Mouse (Mus musculus): ENCODE measurements at regions not wholly inside any gene's neighbourhood (a gene's known extent, or its start where the extent isn't known, plus 50 kb on each side); places are given as distances from the start of the nearest gene placed in this dataset.
A peak's percentile ranks its signal among the peaks of the same experiment; 100 is the strongest.

DNA sequence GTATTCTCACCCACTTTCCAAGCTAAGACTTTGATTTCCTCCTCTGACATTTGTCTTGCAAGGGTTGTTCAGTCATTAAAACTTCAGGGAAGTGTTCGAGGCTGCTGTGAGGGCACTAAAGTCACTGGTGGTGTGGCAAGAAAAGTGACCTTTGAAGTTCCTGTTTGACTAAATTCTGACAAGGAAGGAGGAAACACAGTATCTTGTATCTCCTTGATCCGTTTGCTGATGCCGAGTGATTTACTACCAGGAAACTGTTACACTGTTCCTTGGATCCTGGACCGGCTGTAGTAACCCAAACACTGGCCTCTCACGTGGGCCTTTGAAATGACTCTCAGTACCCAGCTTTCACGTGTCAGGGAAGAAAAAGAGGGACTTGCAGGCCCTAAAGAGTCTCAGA, 53.5 kb upstream of the Ralgapa2 start:
- no peak for DNase-seq (ENCODE audit: low spot score)

DNA sequence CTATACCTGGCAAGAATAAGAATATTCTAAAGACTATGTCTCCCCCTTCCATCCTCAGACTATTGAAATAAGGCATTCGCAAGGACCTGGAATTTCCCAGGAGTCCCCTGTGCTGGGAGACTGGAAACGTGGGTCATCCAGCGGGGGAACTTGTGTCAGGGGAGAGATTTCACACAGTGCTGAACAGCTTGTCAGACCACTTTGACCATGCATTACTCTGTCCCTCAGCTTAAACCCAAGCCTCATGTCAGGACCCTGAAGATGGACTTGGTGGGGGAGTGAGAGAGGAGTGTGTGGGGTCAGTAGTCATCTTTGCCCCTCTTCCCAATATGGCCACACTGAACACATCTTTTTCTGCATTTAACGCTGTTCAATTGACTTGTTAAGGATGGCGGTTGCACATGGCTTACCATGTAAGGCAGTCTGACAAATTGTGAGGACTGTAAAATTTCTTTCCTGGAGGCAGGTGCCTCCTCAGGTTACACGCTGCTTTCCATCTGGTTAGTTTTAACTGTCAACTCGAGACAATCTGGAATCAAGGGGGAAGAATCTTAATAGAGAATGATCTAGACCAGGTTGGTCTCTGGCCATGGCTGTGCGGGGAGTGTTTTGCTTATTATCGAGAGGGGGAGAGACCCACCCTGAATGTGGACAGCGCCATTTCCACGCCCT, 56.2 kb upstream of the Ralgapa2 start:
- no peak for DNase-seq (ENCODE audit: low spot score)

DNA sequence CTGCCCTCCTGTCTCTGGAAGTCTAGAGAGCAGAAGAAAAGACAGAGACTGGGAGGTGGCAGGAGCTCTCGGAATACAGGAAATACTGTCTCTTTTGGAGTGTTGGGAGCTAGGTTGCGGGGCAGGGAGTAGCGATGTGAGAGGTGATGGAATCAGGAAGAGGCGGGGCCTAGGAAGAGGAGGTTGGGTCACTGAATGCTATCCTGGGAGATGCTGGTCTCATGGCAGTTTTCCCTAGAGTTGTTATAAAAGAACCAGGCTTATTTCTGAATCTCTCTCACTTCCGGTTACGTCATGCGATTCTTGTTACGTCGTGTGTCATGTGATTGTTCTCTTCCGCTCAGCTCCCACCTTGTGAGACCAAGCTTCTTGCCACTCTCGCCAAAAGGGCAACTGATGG, 58.9 kb upstream of the Ralgapa2 start:
- no peak for DNase-seq (ENCODE audit: low spot score)

DNA sequence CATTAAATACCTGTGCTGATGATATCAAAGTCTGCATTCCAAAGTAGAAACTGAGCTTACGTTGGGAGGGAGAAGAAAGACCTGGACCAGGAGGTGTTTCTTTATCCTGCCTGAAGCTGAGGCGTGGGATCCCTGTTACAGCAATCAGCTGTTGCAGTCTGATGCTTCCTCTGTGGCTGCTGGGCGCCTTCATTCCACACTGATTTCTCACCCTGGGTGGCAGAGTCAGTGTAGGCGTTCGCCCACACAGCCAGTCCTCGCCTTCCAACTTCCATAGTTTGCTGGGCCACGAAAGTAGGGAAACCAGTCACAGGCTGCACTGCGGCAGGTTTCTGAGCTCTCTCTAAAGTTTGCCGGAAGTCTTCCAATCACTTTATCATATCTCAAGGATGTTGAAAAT, 59.7 kb upstream of the Ralgapa2 start:
- DNase-seq (ENCODE audit: low spot score), result no peak

DNA sequence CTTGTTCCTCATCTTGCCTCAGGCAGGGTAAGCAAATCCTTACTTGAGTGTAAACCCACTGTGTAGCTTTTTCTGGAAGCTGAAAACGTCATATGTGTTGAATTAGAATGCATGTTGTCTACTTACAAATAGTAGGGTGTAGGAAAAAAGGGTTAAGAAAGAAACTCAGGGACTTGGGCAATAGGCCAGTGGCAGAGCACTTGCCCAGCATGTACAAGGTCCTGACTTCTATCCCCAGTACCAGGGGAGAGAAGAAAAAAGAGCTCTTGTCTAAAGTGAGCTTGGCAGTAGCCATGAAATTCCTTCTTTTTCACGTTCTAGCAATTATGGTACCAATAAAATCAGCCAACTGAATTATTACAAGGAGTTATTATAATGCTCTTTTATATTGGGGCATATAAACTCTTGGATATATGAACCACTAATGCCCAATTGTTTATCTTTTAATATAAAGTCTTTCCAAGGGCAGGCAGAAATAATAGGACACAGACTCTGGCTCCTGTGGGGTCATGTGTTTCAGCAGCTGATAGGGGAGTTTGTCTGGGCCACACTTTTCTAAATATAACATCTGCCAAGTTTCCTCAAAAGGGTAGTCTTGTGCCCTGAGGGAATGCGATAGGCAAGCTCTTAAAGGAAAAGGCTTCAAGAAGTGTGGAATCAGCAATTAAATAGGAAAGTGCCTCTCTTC, 63.6 kb upstream of the Ralgapa2 start:
- DNase-seq (ENCODE audit: low spot score), result no peak

DNA sequence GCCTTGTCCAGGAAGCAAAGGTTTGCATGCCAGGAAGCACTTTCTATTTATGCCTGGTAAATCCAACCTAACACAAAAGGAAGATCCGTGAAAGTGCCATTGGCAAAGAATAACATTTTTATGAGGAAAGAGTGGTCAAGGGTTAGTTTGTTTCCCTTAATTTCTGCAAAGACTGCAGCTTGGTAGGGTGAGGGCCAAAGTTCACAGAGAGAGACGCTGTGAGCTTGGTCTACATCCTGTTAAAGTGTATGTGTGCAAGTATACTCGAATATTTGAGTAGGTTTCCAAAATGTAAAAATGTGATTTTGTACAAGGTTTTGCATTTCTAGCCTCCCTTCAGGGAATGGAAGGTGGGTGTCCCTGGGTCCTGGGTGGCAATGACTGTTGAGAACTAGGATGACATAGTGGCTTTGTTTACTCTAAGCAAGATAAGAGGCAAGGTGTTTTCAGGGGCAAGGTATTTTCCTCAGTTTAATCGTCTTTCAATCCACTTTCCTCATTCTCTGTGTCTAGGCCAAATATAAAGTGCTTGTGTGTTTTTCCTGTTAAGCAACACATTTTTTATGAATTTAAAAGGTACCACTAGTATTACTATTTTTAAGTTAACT, 64.3 kb upstream of the Ralgapa2 start:
- no peak for DNase-seq (ENCODE audit: low spot score)

DNA sequence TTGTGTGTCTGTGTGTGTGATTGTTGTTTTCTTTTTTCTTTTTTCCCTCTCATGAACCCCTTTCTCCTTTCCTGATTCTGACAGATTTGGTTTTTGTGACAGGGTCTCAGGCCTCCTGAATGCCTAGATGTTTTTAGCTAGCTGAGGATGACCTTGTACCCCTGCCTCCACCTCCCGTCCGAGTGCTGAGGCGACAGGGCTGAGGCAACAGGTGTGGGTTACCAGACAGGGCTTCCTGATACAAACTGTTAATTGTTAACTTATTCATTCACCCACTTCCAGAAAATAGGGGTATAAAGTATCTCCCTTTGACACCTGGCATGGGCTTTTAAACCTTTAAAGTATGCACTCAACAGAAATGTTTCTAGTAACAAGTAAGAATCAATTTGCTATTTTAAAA, 65.0 kb upstream of the Ralgapa2 start:
- DNase-seq (ENCODE audit: low spot score), result no peak

DNA sequence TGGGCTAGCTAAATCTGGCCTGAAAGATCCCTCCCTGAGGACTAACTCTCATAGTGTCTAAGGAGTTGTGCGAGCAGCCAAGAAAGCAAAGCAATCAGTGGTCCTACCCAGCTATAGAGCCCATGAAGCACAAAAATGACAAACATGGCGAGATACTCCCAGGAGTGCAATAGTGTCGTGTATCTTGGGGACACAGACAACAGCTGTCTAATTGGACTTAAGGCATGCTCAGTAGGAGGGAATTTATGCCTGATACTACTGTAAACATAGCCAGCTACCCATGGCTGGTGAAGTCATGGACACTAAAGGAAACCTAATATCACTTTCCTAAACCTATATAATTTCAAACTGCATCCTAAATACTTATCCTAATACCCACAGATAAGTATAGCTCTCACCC, 69.1 kb upstream of the Ralgapa2 start:
- DNase-seq (ENCODE audit: low spot score), result no peak

DNA sequence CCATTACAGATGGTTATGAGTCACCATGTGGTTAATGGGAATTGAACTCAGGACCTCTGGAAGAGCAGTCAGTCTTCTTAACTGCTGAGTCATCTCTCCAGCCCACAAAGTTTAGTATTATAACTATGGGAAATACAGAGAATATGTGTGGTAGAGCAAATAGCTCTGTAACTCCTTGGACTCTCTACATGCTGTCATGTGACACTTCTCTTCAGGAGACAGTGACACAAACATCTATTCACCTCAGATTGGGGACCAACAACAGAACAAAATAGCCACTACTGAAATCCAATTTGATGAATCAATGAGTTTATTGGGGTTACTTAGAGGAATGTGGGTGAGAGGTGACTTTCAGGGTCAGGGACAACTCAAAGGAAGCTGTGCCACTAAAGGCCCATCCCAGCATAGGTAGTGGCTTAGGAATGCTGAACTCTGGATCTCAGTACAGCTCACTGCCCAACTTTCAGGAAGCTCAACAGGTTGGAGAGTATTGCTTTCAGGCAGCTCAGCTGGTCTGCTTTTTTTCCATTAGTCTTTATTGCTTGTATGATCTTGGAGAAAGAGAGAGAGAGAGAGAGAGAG, 71.8 kb upstream of the Ralgapa2 start:
- no peak for DNase-seq (ENCODE audit: low spot score)

DNA sequence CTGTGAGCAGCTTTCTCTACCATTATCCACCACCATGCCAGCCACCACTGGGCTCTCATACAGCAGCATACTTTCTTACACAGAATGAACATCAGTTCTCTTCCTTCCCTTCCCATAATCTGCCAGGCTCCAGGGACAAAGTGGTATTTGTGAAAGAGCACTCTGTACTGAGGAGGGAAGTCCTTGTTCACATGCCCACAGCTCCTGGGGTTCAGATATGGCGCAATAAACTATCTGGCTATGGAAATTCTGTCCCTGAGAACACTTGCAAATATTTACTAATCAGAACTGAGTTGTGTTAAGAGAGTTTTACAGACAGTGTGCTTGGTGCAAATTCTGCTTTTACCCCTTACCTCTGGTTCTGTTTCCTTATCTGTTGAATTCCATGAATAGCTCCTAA, 74.2 kb upstream of the Ralgapa2 start:
- DNase-seq (ENCODE audit: low spot score), result no peak

DNA sequence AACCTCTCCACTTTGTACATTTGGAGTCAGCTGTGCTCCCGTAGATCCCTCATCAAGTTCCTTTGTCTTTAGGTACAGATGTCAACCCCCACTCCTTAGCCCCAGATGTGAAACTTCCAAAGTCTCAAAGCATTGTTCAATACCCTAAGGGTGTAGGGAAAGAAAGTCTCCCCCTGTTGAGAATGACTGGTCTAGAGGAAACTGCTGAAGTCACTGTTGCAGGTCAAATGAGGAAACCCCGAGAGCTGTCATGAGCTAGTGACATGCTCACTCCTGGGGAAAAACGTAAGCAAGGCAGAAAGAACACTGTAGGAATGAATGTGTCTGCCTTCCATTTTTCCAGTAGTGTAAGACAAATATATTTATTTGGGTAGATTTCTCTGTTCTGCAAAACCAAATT, 74.8 kb upstream of the Ralgapa2 start:
- no peak for DNase-seq (ENCODE audit: low spot score)

DNA sequence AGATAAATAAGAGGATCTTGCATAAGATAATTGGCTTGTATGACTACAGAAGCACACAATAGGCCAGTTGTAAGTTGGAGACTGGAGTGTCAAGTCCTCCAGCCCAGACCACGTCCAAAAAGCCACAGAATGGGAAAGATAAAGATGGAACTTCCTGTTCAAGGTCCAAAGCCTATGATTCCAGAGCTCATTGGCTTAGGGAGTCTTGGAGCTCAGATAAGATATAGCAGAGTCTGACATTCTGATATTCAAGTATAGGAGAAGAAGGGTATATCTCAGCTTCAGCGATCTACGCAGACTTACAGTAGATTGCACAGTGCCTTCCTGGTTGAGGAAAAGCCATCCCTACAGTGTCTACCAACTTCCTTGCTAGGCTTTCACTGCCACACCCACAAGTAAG, 77.7 kb upstream of the Ralgapa2 start:
- DNase-seq (ENCODE audit: low spot score), result no peak

DNA sequence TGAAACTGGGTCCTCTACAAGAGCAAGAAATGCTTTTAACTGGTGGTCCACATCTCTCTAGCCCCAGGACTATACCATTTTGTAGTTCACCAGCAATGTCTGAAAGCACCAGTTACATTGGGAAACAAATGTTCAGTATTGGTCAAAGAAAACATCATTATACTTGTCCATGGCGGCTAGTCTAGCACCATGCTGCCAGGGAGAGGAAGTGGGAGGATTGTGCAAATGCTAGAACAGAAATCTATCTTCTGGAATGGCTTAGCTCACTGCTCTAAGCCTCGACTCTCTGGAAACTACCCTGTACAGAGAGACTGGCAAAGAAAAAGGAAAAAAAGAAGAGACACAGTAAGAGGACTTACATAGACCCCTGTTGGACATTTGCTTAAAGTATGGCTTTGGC, 81.1 kb upstream of the Ralgapa2 start:
- no peak for DNase-seq (ENCODE audit: low spot score)

DNA sequence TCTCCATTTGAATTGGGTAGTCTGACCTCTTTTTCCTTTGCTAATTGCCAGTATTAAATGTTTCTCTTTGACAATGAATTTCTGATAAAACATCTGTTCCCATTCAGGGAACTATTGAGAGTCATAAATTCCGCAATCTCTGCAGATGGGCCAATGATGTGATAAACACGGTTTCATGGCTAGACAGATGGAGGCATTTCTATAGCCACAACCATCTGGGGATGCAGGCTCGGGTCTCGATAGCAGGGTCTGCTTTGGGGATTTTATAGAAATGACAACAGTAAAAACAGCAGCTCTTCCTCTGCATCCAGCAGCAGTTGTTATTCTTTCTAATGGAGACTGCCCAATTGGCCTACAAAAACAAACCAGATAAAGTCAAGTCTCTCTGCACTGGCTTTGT, 82.1 kb upstream of the Ralgapa2 start:
- DNase-seq (ENCODE audit: low spot score), result no peak

DNA sequence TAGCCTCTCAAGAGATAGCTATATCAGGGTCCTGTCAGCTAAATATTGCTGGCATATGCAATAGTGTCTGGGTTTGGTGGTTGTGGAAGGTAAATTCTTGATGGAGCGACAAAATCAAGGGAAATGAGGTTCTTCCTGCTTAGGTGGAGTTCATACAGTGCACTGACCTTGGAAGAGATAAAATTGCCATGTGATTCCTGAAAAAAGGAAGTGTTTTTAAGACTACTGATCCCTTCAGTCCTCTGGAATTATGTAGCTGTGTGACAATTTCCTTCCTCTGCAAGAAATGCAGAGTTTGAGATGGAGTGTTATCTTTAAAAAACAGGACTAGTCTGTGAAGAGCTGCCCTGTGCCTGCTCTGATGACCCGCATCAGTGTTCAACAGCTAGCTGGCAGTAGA, 83.5 kb upstream of the Ralgapa2 start:
- DNase-seq (ENCODE audit: low spot score), result no peak

DNA sequence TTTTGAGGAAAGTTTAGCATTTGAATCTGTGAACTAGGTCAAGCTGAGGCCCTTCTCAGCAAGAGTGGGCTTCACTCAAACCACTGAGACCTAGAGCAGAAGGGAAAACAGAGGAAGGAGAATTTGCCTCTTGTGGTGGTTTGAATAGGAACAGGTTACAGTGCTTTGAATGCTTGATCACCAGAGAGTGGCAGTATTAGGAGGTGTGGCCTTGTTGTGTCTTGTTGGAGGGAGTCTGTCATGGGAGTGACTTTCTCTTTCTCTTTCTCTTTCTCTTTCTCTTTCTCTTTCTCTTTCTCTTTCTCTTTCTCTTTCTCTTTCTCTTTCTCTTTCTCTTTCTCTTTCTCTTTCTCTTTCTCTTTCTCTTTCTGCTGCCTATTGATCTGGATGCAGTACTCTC, 94.0 kb upstream of the Ralgapa2 start:
- DNase-seq (ENCODE audit: low spot score), result no peak

DNA sequence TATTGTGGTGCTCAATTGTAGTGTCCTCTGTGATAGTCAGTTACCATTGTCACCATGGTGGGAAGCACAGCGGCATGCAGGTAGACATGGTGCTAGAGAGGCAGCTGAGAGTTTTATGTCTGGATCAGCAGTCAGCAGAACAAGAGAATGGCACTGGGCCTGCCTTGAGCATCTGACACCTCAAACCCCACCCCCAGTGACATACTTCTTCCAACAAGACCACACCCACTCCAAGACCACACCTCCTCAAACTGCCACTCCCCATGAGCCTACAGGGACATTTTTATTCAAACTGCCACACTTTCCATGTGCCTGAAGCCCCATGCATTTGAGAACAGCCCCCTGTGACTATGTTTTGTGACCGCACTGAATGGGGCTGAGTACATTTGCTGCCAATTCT, 98.8 kb upstream of the Ralgapa2 start:
- DNase-seq (ENCODE audit: low spot score), result no peak

DNA sequence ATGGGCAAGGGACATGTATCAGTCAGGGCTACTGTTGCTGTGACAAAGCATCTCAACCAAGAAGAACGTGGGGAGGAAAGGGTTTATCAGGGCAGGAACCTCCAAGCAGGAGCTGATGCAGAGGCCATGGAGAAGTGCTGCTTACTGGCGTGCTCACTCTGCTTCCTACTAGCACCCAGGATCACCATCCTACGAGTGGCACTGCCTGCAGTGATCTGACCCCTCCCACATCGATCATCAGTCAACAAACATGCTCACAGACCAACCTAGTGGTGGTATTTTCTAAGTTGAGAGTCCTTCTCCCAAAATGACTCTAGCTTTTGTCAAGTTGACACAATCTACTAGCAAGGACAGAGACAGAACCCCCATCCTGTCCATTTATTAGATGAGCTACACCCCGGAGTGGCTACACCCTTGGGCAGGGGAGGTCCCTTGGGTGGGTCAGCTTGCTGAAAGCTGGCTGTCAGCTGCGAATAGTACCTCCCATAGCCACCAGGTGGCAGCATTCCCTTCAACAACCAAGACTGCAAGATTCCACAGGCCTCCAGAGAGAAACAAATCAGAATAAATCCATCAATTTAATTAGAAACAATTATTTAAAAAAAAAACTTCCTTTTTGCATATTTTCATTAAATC, 99.9 kb upstream of the Ralgapa2 start:
- DNase-seq (ENCODE audit: low spot score), result peak; percentile 83

DNA sequence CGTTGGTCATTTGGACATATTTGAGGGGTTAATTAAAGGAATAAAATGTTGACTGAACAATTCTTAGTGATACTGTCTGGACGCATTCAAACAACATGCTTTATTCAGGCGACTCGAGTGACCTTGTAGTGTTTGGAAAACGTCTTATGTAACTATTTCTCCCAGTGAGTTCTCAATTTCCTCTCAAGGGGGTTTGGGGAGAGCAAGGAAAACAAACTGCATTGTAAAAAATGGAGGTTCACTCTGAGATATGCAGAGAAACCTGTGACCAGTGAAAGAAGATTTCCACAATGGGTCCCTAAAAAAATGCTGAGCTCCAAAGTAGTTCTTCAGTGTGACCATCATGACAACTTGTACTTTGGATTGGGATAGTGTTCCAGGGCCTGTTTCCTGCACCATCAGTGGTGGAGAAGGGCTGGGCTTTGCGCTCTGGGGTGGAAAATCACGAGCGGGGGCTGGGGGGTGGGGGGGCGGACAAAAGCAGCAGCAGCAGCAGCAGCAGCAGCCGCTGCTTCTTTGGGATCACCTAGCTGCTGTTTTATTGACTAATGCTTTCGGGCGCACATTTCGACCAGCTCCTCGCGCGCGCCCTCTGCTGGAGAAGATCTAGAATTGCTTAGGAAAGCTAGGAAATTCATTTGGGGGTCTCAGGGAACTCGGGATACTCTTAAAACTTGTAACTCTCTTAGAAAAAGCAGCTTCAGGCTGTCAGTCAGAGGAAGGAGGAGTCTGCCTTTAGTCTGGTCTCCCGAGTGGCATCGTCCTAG, 100.6 kb upstream of the Ralgapa2 start:
- DNase-seq (ENCODE audit: low spot score), result peak; percentile 70

DNA sequence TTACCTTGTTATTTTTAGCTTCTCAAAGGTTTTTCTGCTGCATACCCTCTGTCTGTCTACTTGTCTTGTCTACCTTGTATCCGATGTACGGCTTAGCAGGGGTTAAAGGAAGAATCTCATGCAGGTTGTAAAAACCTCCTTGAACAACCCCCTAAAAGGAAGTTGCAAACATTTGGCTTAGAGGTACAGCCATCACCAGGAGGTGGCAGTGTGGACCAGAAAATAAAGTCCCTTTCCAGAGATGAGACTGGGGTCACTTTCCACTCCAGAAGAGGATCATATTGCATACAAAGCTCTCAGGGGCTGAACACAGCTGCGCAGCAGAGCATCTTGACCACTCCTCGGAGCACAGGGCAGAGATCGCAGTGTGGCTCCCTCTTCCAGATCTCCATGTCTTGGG, 109.0 kb upstream of the Ralgapa2 start:
- peak; percentile 76 for DNase-seq (ENCODE audit: low spot score)

DNA sequence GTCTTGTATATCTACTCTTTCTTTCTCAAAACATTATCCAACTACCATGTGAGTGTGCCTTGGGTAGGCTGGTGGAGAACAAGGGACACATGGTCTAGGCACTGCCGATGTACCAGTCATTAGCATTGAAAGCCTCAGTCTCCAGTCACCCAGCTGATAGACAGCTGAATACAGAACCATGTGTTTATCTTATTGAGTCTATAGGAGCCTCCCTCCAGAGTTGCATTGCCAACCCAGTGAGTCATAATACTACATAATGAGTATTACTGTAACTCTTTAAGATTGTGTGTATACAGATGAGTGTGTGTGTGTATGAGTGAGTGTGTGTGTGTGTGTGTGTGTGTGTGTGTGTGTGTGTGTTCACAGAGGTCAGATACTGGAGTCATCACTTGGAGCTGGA, 110.9 kb upstream of the Ralgapa2 start:
- no peak for DNase-seq (ENCODE audit: low spot score)

DNA sequence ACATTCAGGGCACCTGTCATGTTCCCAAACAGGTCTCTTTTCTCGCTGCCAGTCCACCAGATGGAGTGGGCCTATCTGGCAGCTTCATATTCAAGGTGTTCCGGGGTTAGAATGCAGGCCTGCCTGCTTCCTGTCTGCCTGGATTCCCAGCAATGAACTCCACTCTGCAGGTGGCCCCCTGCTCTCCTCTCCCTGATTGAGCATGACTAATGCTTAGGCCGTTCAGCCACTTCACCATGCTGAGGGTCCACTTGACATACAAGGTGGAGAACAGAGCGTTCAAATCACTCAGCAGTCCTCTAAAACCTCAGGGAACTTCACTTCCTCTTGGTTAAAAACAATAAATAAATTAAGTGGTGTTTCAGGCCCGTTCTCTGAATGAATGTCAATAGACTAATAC, 112.1 kb upstream of the Ralgapa2 start:
- DNase-seq (ENCODE audit: low spot score), result no peak

All from testis, postnatal 10 days (tissue).